Mouse (Mus musculus) C2C12 (cell line): ENCODE results near the gene Lgi1.

Experiments used
- CTCF ChIP-seq: IDR thresholded peaks from one replicate; pipeline ENCODE4 v1.5.1; 2011; ENCODE audit not compliant: control insufficient read depth, insufficient read depth, insufficient read length
- MAX ChIP-seq: IDR thresholded peaks from one replicate; pipeline ENCODE4 v1.6.1; 2011; ENCODE audit warnings: mild to moderate bottlenecking, control low read depth

GRCm38 (mm10) chr19:38348271-38349012, 84.1 kb downstream of the Lgi1 start:
- TF ChIP-seq MAX (no peak), CTCF (no peak)
